Comparison of ENCODE assay signal across 14 mouse cellular contexts in the genomic region with DNA sequence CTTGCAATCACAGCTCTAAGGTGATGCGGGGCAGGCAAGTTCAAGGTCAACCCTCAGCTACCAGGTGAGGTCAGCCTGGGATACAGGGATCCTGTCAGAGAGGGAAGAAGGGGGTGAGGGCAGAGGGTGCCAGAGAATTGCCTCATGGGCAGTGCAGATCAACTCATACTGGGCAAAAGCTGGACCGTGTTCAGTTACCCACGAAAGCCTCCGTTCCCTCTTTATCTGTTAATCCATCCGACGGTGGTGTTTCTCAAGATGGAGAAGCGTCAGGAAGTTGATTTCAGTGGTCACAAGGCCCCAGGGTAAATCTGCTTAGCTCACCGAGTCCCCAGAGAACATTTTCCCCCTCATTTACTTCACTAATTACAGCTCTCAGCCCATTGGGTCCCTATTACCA. TPM values are rescaled to one million over a fixed set of nuclear protein-coding genes. Genes with fewer than 3 reads are reported as not detected.
A peak's percentile ranks its signal among the peaks of the same experiment; 100 is the strongest.
DNase-seq lines count a peak whose midpoint lies in the region; ATAC-seq and TF ChIP-seq lines count a peak whose summit lies in the region.
"Had no signal": no experiment of that assay in that cellular context is flagged by ENCODE, and none has a peak within 500 bp of the region (broad histone marks: within the 10 kb centered on the region; RNA-seq: fewer than 3 reads in every experiment).

No protein-coding gene starts in this region.

- peaks cover 6% of the 10 kb centered on the region; the same call in 1 of the 2 replicates for H3K4me1 ChIP-seq in embryonic facial prominence, embryonic 14.5 days (ENCODE audit: control insufficient read depth, insufficient read depth, low read length)
- H3K4me1 ChIP-seq in embryonic facial prominence, embryonic 10.5 days: peaks cover 5% of the 10 kb centered on the region
- no peaks in the 10 kb centered on the region for H3K4me1 ChIP-seq in midbrain, postnatal 0 days (ENCODE audit: insufficient read depth, low read length)
- no peaks in the 10 kb centered on the region for H3K4me1 ChIP-seq in midbrain, embryonic 15.5 days
- H3K4me1 ChIP-seq: heart, embryonic 15.5 days had no signal

- no peaks in the 10 kb centered on the region; the same call in 1 of the 2 replicates for H3K27me3 ChIP-seq in embryonic facial prominence, embryonic 14.5 days (replicated peaks; ENCODE audit: control insufficient read depth, insufficient read depth, low read length)
- peaks cover 3% of the 10 kb centered on the region for H3K27me3 ChIP-seq in embryonic facial prominence, embryonic 10.5 days (replicated peaks; ENCODE audit: low read depth, poor library complexity, severe bottlenecking)
- H3K27me3 ChIP-seq in midbrain, postnatal 0 days (ENCODE audit: insufficient read depth, low read length): no peaks in the 10 kb centered on the region
- no peaks in the 10 kb centered on the region for H3K27me3 ChIP-seq in midbrain, embryonic 15.5 days (replicated peaks)
- H3K27me3 ChIP-seq: heart, embryonic 15.5 days; liver, embryonic 15.5 days had no signal

- no peaks in the 10 kb centered on the region for H3K9me3 ChIP-seq in embryonic facial prominence, embryonic 14.5 days (ENCODE audit: control insufficient read depth, low read length)
- no peaks in the 10 kb centered on the region for H3K9me3 ChIP-seq in embryonic facial prominence, embryonic 10.5 days
- H3K9me3 ChIP-seq in midbrain, postnatal 0 days (ENCODE audit: low read length): no peaks in the 10 kb centered on the region
- H3K9me3 ChIP-seq in midbrain, embryonic 15.5 days: no peaks in the 10 kb centered on the region
- H3K9me3 ChIP-seq: heart, embryonic 15.5 days; liver, embryonic 15.5 days had no signal

- WGBS in embryonic facial prominence, embryonic 14.5 days: 69% methylated on average over 8 of the region's 8 CpGs
- WGBS in embryonic facial prominence, embryonic 10.5 days: 56% methylated on average over 8 of the region's 8 CpGs
- 65% methylated on average over 8 of the region's 8 CpGs for WGBS in midbrain, postnatal 0 days
- 60% methylated on average over 8 of the region's 8 CpGs for WGBS in midbrain, embryonic 15.5 days

- H3K36me3 ChIP-seq in embryonic facial prominence, embryonic 14.5 days (ENCODE audit: control insufficient read depth, insufficient read depth, low read length): no peaks in the 10 kb centered on the region
- no peaks in the 10 kb centered on the region for H3K36me3 ChIP-seq in embryonic facial prominence, embryonic 10.5 days (replicated peaks)
- H3K36me3 ChIP-seq in midbrain, postnatal 0 days (ENCODE audit: insufficient read depth, low read length): no peaks in the 10 kb centered on the region
- H3K36me3 ChIP-seq in midbrain, embryonic 15.5 days (replicated peaks): no peaks in the 10 kb centered on the region
- H3K36me3 ChIP-seq: heart, embryonic 15.5 days; liver, embryonic 15.5 days had no signal

- no peak overlapping the region for H3K4me2 ChIP-seq in embryonic facial prominence, embryonic 14.5 days (ENCODE audit: low read depth, low read length)
- no peak overlapping the region for H3K4me2 ChIP-seq in midbrain, postnatal 0 days (ENCODE audit: low read depth, low read length, poor library complexity, severe bottlenecking)
- no peak overlapping the region for H3K4me2 ChIP-seq in midbrain, embryonic 15.5 days
- H3K4me2 ChIP-seq: heart, embryonic 15.5 days; liver, embryonic 15.5 days had no signal

- H3K9ac ChIP-seq in embryonic facial prominence, embryonic 14.5 days (ENCODE audit: low read depth, low read length): no peak overlapping the region
- no peak overlapping the region for H3K9ac ChIP-seq in midbrain, postnatal 0 days (replicated peaks; ENCODE audit: low read length, poor library complexity, severe bottlenecking)
- H3K9ac ChIP-seq in midbrain, embryonic 15.5 days: no peak overlapping the region
- H3K9ac ChIP-seq: heart, embryonic 15.5 days; liver, embryonic 15.5 days had no signal

- H3K27ac ChIP-seq in embryonic facial prominence, embryonic 14.5 days (replicated peaks; ENCODE audit: low read depth, low read length): no peak overlapping the region
- H3K27ac ChIP-seq in embryonic facial prominence, embryonic 10.5 days (replicated peaks): no peak overlapping the region
- no peak overlapping the region for H3K27ac ChIP-seq in midbrain, postnatal 0 days (ENCODE audit: low read depth, low read length)
- no peak overlapping the region for H3K27ac ChIP-seq in midbrain, embryonic 15.5 days
- no peak overlapping the region for H3K27ac ChIP-seq in gastrocnemius, adult 2 months
- H3K27ac ChIP-seq: heart, embryonic 15.5 days; liver, embryonic 15.5 days had no signal

- intact Hi-C loops in gastrocnemius, adult 2 months (cut with DNase I): no loop called here

- DNase-seq in embryonic facial prominence, embryonic 14.5 days (ENCODE audit: low spot score): peak; percentile 53
- DNase-seq in embryonic facial prominence, embryonic 10.5 days (ENCODE audit: low spot score): no peak
- peak; percentile 17 for DNase-seq in midbrain, postnatal 0 days (ENCODE audit: low spot score)
- no peak for DNase-seq in gastrocnemius, adult 2 months
- DNase-seq in ovary, postnatal 10 days (ENCODE audit: low spot score): no peak
- DNase-seq in urinary bladder, adult 2 months (ENCODE audit: low spot score): no peak
- DNase-seq: cerebellum, adult 11 months; embryo, embryonic 11 days had no signal

- no peak overlapping the region for H3K4me3 ChIP-seq in embryonic facial prominence, embryonic 14.5 days (ENCODE audit: low read depth, low read length)
- no peak overlapping the region for H3K4me3 ChIP-seq in embryonic facial prominence, embryonic 10.5 days
- no peak overlapping the region for H3K4me3 ChIP-seq in midbrain, postnatal 0 days (ENCODE audit: low read depth, low read length)
- no peak overlapping the region for H3K4me3 ChIP-seq in midbrain, embryonic 15.5 days
- no peak overlapping the region for H3K4me3 ChIP-seq in gastrocnemius, adult 2 months
- H3K4me3 ChIP-seq: heart, embryonic 15.5 days; liver, embryonic 15.5 days had no signal

- no peak for TF ChIP-seq CTCF in midbrain, postnatal 0 days (IDR thresholded peaks at IDR 0.05)
- TF ChIP-seq CTCF in gastrocnemius, adult 2 months (IDR thresholded peaks at IDR 0.05): no peak

- ATAC-seq in embryonic facial prominence, embryonic 14.5 days (ENCODE audit: low read depth): no peak
- ATAC-seq in midbrain, postnatal 0 days (ENCODE audit: low FRiP score): no peak
- no peak for ATAC-seq in midbrain, embryonic 15.5 days (replicated peaks)
- peak; percentile 64 for ATAC-seq in megakaryocyte progenitor cell, adult 5-6 weeks (replicated peaks; ENCODE audit: poor library complexity)
- ATAC-seq: CD4-positive, CD25-positive, alpha-beta regulatory T cell, adult 4 months; hindbrain, embryonic 16.5 days had no signal

RNA-seq across cellular contexts. Expression of a gene that starts 8.5 kb away (rescaled TPM):
- polyA plus RNA-seq in embryonic facial prominence, embryonic 14.5 days (2014; fragmentation: Nextera tagmentation; extraction: Ambion mirVana): 26.6 and 28.1 TPM in 2 replicates
- 1.6 and 3.1 TPM in 2 replicates for polyA plus RNA-seq in embryonic facial prominence, embryonic 10.5 days (2016; fragmentation: Nextera tagmentation; extraction: Ambion mirVana)
- 5.9 TPM in 2 replicates for total RNA-seq in midbrain, postnatal 0 days (2014; rRNA removed)
- polyA plus RNA-seq in midbrain, postnatal 0 days (2015; fragmentation: Nextera tagmentation; extraction: Ambion mirVana): 1.8 and 2.3 TPM in 2 replicates
- 0.81 and 1.1 TPM in 2 replicates for polyA plus RNA-seq in midbrain, embryonic 15.5 days (2015; fragmentation: Nextera tagmentation; extraction: Ambion mirVana)
- 48.6 and 61.3 TPM in 2 replicates for total RNA-seq in megakaryocyte progenitor cell, adult 5-6 weeks (2015)
- total RNA-seq in megakaryocyte progenitor cell, adult 5-6 weeks (2017): 24.0 and 24.2 TPM in 2 replicates
- total RNA-seq in gastrocnemius, adult 2 months (2021): 1 to 10 TPM; 4.8 to 5.1 TPM
- 5.7 and 6.4 TPM in 2 replicates for polyA plus RNA-seq in urinary bladder, adult 2 months (2012; rRNA removed)

Comparison
In these comparisons a context has a peak if more than half of its experiments do, and no peak if none do; other contexts are left out.
1. DNase-seq: peak in embryonic facial prominence, embryonic 14.5 days (single experiment) and midbrain, postnatal 0 days (single experiment); none in embryonic facial prominence, embryonic 10.5 days (single experiment), gastrocnemius, adult 2 months (single experiment), ovary, postnatal 10 days (single experiment) and urinary bladder, adult 2 months (single experiment).